Mouse (Mus musculus): ENCODE measurements around the gene Gpd1.

Gene Gpd1

GRCm38 (mm10) chr15:99717386-99718334, at the start of gene Gpd1:
Gene Gpd1, plus strand, starts transcription at chr15:99717515.
- peak; percentile 15 for ATAC-seq (ENCODE audit: low TSS enrichment)

DNA sequence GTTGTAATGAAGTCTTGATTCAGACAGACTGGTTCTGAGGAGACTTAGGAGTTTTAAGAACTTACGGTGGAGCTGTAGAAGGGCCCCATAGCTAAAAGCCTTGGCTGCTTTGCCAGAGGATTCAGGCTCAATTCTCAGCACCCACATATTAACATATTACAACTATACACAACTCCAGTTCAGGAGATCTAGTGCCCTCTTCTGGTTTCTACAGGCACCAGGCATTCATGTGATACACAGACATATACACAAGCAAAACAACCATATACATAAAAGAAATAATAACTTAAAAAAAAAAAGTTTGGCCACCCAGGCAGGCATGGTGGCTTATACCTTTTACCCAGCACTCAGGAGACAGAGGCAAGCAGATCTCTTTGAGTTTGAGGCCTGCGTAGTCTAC, 49.8 kb upstream of the Gpd1 start:
- no peak for ATAC-seq (ENCODE audit: low TSS enrichment)

DNA sequence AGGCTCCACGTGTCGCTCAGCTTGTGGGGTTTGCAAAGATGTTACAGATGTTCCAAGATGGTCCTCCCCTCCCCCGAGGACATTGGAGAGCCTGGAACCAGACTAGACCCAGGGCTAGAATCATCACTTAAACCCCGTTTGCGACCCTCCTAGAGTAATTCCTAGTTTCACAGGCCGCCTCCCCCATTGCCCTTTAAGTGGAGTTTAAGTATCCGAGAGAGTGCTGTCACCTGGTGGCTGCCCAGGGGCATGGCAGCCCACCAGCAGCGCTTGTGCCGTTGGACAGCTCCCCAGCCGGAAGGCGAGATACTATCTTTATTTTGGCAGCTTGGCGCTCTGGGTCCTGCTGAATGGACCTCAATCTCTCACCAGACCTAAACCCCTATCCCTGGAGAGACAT, 48.4 kb upstream of the Gpd1 start:
- ATAC-seq (ENCODE audit: low TSS enrichment): peak; percentile 11; the same call in 1 of the 2 replicates

DNA sequence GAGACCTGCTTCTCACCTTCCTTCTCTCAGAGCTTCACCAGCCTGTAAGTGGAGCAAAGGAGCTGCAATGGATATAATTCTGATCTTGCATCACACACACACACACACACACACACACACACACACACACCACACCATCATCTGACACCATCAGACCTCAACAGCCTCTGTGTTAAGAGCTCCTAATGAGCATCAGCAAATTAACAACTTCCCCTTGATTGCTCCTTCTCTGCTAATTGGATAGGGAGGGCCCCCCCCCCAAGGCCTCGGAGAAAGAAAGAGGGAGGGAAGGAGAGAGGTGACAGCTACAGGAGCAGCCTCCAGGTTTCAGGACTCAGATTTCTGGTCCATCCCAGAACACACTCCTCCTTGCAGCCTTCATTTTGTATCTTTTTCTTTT, 47.9 kb upstream of the Gpd1 start:
- no peak for ATAC-seq (ENCODE audit: low TSS enrichment)

- ATAC-seq (ENCODE audit: low TSS enrichment): peak; percentile 64
These were observed 47.0 kb upstream of the Gpd1 start, which contains the start of gene Asic1 for GRCm38 (mm10) chr15:99670154-99670821. Gene Asic1, plus strand, starts transcription at chr15:99670368.

- ATAC-seq (ENCODE audit: low TSS enrichment): peak; percentile 18; the same call in 1 of the 2 replicates
These were observed 46.2 kb upstream of the Gpd1 start for GRCm38 (mm10) chr15:99670964-99671670.

- ATAC-seq (ENCODE audit: low TSS enrichment): peak; percentile 25; the same call in 1 of the 2 replicates
These were observed 45.5 kb upstream of the Gpd1 start for GRCm38 (mm10) chr15:99671783-99672182.

- ATAC-seq (ENCODE audit: low TSS enrichment): no peak
These were observed 42.4 kb upstream of the Gpd1 start for GRCm38 (mm10) chr15:99674866-99675265.

DNA sequence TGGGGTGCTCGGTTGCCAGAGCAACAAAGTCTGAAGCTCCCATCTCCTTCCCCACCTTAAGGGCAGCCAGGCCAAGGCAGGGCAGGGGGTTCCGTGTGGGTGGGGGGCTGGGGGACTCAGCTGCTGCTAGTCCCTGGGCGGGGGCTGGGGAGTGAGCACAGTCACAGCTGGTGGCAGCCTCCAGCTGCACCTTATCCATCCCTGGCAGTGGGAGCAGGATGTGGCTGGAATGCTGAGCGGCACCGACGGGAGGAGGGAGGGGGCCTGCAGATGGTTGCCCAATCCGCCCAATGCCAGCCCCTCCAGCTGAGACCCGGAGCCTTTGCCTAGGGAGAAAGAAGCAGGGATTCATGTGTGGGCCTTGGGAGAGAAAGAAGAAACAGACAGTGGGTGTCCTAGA, 40.2 kb upstream of the Gpd1 start:
- 0 out of 2 replicates have a peak, but pooled peaks have one; percentile 38 for ATAC-seq (ENCODE audit: low TSS enrichment)

DNA sequence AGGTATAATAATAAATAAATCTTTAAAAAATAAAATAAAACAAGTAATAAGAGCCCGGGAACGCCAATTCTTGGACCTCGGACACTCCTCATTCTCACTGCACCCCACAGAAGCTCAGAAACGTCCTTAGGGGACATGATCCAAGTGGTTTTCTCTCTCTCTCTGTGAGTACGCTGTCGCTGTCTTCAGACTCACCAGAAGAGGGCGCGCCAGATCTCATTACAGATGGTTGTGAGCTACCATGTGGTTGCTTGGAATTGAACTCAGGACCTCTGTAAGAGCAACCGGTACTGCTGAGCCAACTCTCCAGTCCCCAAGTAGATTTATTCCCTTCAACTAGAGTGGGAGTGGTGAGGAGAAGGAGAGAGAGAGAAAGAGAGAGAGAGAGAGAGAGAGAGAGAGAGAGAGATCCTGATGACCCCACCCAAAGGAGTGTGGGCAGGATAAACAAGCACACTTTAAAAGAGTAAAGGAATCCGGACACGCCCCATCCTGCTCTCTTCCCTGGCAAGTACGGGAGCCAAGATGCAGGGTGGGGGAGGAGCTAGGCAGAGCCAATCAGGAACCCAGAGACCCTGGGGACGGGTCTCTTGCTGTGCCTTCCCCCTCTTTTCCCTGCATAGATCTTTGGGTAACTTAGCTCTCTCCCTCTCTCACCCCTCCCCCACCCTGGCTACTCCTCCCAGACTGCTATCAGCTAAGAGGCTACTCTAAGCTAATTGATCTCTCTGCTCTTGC, 39.1 kb upstream of the Gpd1 start:
- no peak for ATAC-seq (ENCODE audit: low TSS enrichment)

GRCm38 (mm10) chr15:99679008-99679407, 38.3 kb upstream of the Gpd1 start:
- ATAC-seq (ENCODE audit: low TSS enrichment): no peak

GRCm38 (mm10) chr15:99682880-99683279, 34.4 kb upstream of the Gpd1 start:
- ATAC-seq (ENCODE audit: low TSS enrichment): no peak

- no peak for ATAC-seq (ENCODE audit: low TSS enrichment)
These were observed 33.2 kb upstream of the Gpd1 start for GRCm38 (mm10) chr15:99684156-99684555.

GRCm38 (mm10) chr15:99688712-99689111, 28.6 kb upstream of the Gpd1 start:
- ATAC-seq (ENCODE audit: low TSS enrichment): peak; percentile 79

- no peak for ATAC-seq (ENCODE audit: low TSS enrichment)
These were observed 26.4 kb upstream of the Gpd1 start for GRCm38 (mm10) chr15:99690924-99691323.

DNA sequence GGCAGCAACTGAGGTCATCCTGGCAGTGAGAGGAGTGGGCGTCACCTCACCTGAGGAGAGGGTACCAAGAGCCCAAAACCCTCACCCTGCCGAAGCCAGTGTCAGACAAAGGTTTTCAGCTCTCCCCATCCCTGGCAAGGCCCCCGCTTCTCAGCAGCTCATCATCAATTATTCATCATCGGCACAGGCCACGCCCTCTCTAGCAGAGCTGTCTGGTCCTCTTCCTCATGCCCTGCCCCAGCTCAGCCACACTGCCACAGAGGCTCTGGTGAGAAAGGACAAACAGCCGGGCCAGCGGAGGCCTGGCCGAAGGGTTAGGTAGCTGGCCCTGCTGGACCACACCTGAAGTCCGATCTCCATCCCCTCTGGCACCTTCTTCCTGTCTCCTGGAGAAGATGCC, 25.3 kb upstream of the Gpd1 start:
- no peak for ATAC-seq (ENCODE audit: low TSS enrichment)

DNA sequence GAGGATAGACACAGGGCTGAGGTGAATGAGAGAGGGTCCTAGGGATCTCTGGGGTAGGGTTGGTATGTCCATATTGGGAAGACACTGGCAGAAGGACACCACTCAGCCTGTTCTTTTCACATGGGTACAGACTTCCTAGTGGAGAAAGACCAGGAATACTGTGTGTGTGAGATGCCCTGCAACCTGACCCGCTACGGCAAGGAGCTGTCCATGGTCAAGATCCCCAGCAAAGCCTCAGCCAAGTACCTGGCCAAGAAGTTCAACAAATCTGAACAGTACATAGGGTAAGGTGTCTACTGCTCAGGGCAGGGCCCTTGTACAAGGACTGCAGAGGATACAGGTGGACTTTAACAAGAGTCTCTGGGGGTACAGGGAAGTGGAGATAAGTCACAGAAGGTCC, 20.0 kb upstream of the Gpd1 start:
- ATAC-seq (ENCODE audit: low TSS enrichment): no peak

DNA sequence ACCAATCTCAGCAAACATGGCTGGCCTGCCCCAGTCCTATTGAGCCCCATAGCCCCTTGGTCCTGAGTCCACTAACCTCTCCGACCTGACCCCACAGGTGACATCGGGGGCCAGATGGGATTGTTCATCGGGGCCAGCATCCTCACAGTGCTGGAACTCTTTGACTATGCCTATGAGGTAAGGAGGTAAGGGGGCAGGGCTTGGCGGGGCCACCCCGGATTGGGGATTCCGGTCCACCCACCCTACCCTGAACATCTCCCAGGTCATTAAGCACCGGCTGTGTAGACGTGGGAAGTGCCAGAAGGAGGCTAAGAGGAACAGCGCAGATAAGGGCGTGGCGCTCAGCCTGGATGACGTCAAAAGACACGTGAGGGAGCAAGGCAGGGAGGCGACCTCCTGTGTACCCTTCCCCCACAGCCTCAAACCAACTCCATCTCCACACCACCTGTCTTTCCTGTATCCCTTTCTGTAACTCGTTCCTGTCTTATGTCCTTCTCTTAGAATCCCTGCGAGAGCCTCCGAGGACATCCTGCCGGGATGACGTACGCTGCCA, 18.7 kb upstream of the Gpd1 start:
- 0 out of 2 replicates have a peak, but pooled peaks have one; percentile 10 for ATAC-seq (ENCODE audit: low TSS enrichment)

GRCm38 (mm10) chr15:99699715-99700114, 17.6 kb upstream of the Gpd1 start:
- no peak for ATAC-seq (ENCODE audit: low TSS enrichment)

- no peak for ATAC-seq (ENCODE audit: low TSS enrichment)
These were observed 16.9 kb upstream of the Gpd1 start for GRCm38 (mm10) chr15:99700219-99701106.

All from frontal cortex, adult (tissue).